In the genomic region with DNA sequence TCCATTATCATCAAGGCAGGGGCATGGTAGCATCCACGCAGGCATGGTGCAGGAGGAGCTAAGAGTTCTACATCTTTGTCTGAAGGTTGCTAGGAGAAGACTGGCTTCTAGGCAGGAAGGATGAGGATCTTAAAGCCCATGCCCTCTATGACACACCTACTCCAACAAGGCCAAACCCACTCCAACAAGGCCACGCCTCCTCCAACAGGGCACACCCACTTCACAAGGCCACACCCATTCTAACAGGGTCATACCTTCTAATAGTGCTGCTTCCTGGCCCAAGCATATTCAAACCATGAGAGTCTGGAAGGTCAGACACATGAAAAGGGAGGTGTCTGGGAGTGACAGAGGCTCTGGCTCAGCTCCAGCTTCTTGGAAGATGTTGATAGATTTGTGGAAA, we compare ENCODE assay signal across 22 mouse cellular contexts.
A peak's percentile ranks its signal among the peaks of the same experiment; 100 is the strongest.
DNase-seq lines count a peak whose midpoint lies in the region; TF ChIP-seq lines count a peak whose summit lies in the region.
"Had no signal": no experiment of that assay in that cellular context is flagged by ENCODE, and none has a peak within 500 bp of the region (broad histone marks: within the 10 kb centered on the region; RNA-seq: fewer than 3 reads in every experiment).

No protein-coding gene starts in this region.

- TF ChIP-seq POLR2A in lung, adult 2 months (IDR thresholded peaks at IDR 0.05; ENCODE audit: borderline replicate concordance, extremely low read depth, low read depth, low read length), result no peak

- no peak overlapping the region for H3K4me3 ChIP-seq in lung, adult 2 months (replicated peaks; ENCODE audit: extremely low read depth, low read depth, low read length)
- H3K4me3 ChIP-seq: embryonic facial prominence, embryonic 13.5 days; embryonic facial prominence, embryonic 15.5 days; erythroblast, embryonic 14.5 days; forebrain, embryonic 10.5 days; forebrain, embryonic 12.5 days; forebrain, embryonic 15.5 days had no signal

- TF ChIP-seq CTCF in lung, adult 2 months (IDR thresholded peaks at IDR 0.05; ENCODE audit: insufficient read depth, low read length), result no peak

- WGBS in lung, adult 2 months, result 91% methylated on average over 2 of the region's 2 CpGs

- DNase-seq in lung, postnatal 10 days, result peak; percentile 36
- no peak for DNase-seq in lung, adult 2 months
- DNase-seq in ES-CJ7 (ENCODE audit: low read depth, low spot score) (peak; percentile 57), ZHBTc4 (ENCODE audit: low read depth, low spot score) (peak; percentile 77)
- no peak for DNase-seq in c-Kit-positive CD71-positive TER-119-positive erythroid progenitor cells, embryonic 14.5 days (ENCODE audit: low spot score)
- DNase-seq: adrenal gland, adult 8-10 months; adrenal gland, postnatal 14 days; adrenal gland, postnatal 36 days; cerebellum, adult 11 months; cerebellum, adult 18-20 months; cerebellum, adult 8-10 months; cerebellum, adult 9-11 months; cerebellum, postnatal 14 days; cerebellum, postnatal 36 days; embryo, embryonic 11 days; forebrain, postnatal 0 days had no signal

- H3K4me1 ChIP-seq in lung, adult 2 months (ENCODE audit: control insufficient read depth, insufficient read depth, low read length), result peaks cover 10% of the 10 kb centered on the region

Comparison
In these comparisons a context has a peak if more than half of its experiments do, and no peak if none do; other contexts are left out.
1. DNase-seq: peak in lung, postnatal 10 days (single experiment), ES-CJ7 (single experiment) and ZHBTc4 (single experiment); none in lung, adult 2 months (single experiment) and c-Kit-positive CD71-positive TER-119-positive erythroid progenitor cells, embryonic 14.5 days (single experiment).